Mouse (Mus musculus): ENCODE data around the gene Acad8.

GRCm38 (mm10) chr9:26998669-26999460, 501 bp downstream of the Acad8 start:
- TF ChIP-seq MYOD1 (IDR thresholded peaks at IDR 0.05; ENCODE audit: control insufficient read depth, insufficient read length, low read depth), result no peak
- TF ChIP-seq CEBPB (IDR thresholded peaks at IDR 0.05; ENCODE audit: low read depth), result no peak
- TF ChIP-seq CTCF (IDR thresholded peaks at IDR 0.05; ENCODE audit: control insufficient read depth, insufficient read depth, insufficient read length), result no peak
- TF ChIP-seq MAX (IDR thresholded peaks at IDR 0.05), result no peak
